Mouse (Mus musculus) C2C12 (cell line): ENCODE measurements around the gene Kif26b.

ENCODE experiments used
- CEBPB ChIP-seq: IDR thresholded peaks from one replicate; pipeline ENCODE4 v1.6.1; 2011; ENCODE audit warnings: low read depth, mild to moderate bottlenecking, control low read depth, moderate library complexity
- CTCF ChIP-seq: IDR thresholded peaks from one replicate; pipeline ENCODE4 v1.5.1; 2011; ENCODE audit not compliant: control insufficient read depth, insufficient read depth, insufficient read length
- FOSL1 ChIP-seq: IDR thresholded peaks from one replicate; pipeline ENCODE4 v1.8.0; 2011; ENCODE audit warnings: mild to moderate bottlenecking, low read length; ENCODE audit not compliant: poor library complexity, insufficient read depth, severe bottlenecking
- MAX ChIP-seq: IDR thresholded peaks from one replicate; pipeline ENCODE4 v1.6.1; 2011; ENCODE audit warnings: mild to moderate bottlenecking, control low read depth
- MYOD1 ChIP-seq: IDR thresholded peaks from one replicate; pipeline ENCODE4 v1.6.1; 2011; ENCODE audit warnings: low read depth; ENCODE audit not compliant: control insufficient read depth, insufficient read length
- MYOG ChIP-seq: IDR thresholded peaks from one replicate; pipeline ENCODE4 v1.6.1; 2011; ENCODE audit not compliant: control insufficient read depth, insufficient read length; ENCODE audit errors: extremely low read depth
- USF1 ChIP-seq: IDR thresholded peaks from one replicate; pipeline ENCODE4 v1.6.1; 2011; ENCODE audit warnings: low read depth, mild to moderate bottlenecking, control low read depth, moderate library complexity

DNA sequence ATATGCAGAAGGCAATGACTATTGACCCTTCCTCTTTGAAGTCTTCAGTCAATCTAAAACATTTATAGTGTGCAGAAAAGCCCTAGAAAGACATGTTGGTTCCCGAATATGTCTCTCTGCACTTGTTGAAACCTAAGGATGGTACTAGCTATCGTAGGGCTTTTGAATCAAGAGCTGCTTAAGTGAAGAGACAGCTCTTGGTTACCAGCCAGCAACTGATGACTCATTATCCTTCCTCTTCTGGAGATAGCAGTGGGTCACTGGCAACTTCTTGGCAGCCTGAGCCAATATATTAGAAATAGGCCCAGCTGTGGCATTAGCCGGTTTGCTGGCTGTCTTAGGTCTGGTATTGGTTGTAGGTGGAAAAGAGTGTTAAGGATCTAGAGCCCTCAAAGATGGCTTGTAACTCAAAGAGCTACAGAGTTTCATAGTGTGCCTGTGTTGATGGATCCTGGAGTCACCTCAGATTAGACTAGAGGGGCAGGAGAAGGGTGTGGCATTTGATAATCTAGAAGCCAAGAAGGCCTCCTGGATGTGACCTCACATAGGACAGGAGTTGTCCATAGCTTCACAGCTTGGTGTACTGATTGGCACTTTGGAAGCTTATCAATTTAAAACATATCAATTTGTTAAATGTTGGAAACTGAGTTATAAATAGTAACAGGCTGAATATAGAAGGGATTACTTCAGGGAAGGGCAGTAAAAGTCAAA is 146.8 kb downstream of the Kif26b start:
- no peak for TF ChIP-seq CTCF
- TF ChIP-seq CEBPB = no peak
- TF ChIP-seq USF1 = no peak
- TF ChIP-seq MYOG = no peak
- no peak for TF ChIP-seq MAX
- no peak for TF ChIP-seq FOSL1
- no peak for TF ChIP-seq MYOD1
